Mouse (Mus musculus) right cerebral cortex, adult 2 months (tissue): ENCODE results near the gene Uchl4.
A peak's percentile ranks its signal among the peaks of the same experiment; 100 is the strongest.
"Not testable (repeated sequence)": the region's sequence is repeated elsewhere in the genome, so short reads cannot be mapped to it uniquely, and the experiment has no call there.

Experiments
- DNase-seq, 2 experiments: peaks; one replicate each; pipeline ENCODE4 v3.0.0; 2021 to 2022; ENCODE audit warnings: low spot score in 2 of 2

The Uchl4 gene

GRCm38 (mm10) chr9:64234768-64235435 is at the start of gene Uchl4:
Gene Uchl4, plus strand, starts transcription at chr9:64235201.
- no peak for DNase-seq

DNA sequence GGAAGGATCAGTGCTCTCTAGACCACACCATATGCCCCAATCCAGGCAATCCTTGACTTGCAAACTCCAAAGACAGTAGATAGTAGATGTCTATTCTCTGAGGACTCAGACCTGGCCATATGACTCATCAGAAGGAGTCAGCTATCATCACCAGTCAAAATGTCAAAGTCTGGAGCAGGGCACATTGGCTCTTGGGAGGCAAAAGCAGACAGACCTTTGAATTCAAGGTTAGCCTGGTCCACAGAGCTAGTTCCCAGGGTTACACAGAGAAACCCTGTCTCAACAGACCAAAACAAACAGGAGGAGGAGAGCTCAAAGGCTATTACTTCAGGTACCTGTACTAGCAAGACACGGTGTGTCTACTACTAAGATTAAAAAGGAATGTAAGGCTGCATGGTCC is 41.1 kb upstream of the Uchl4 start:
- no peak for DNase-seq

DNA sequence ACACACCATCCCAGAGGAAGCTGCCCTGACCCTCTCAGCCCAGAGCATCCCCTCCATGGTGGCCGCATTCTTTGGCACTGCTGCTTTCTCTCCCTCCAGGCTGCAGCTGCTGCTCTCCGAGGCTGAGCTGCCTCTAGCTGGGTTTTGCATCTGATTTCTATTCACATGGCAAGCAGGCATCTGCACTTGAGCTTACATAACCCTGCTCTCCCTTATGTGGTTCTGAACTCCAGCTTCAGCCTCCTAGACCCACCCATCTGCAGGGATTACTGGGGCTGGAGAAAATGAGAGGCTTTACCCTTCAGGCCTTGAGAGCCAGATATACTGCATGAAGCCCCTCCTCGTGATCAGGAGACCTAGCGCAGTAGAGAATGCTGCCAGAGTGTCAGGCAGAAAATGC is 39.4 kb upstream of the Uchl4 start:
- DNase-seq = peak; percentile 75 to 83

GRCm38 (mm10) chr9:64197524-64197923 is 37.5 kb upstream of the Uchl4 start:
- DNase-seq = no peak

DNA sequence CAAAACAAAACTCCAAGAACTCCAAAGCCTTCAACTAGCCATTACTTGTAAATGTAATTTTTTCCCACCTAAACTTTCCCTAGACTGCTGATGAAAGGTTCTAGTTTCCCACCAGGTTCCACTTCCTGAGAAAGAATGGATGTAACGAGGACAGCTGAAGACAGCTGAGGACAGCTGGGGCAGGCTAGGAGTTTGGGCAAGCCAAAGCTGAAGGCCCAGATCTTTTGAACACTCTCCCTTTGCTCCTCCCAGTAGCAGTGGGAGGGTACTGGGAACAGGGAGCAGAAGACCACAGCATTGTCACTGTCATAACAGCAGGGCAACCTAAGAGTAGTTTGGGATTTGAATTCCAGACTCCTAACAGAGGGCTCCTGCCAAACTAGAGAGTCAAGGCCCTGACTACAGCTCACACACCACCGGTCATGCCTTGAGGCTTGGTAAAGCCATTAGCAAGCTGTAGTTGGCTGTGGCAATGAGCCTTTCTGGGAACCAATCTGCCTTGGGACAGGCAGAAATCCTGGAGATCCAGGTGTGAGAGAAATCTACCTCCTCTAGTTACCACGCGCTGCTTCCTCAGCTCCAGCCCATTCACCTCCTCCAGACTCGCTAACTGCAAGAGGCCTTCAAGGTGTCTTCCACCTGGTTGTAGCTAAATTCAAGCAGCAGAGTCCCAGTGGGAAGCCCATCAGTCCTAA is 36.8 kb upstream of the Uchl4 start:
- DNase-seq = no peak

DNA sequence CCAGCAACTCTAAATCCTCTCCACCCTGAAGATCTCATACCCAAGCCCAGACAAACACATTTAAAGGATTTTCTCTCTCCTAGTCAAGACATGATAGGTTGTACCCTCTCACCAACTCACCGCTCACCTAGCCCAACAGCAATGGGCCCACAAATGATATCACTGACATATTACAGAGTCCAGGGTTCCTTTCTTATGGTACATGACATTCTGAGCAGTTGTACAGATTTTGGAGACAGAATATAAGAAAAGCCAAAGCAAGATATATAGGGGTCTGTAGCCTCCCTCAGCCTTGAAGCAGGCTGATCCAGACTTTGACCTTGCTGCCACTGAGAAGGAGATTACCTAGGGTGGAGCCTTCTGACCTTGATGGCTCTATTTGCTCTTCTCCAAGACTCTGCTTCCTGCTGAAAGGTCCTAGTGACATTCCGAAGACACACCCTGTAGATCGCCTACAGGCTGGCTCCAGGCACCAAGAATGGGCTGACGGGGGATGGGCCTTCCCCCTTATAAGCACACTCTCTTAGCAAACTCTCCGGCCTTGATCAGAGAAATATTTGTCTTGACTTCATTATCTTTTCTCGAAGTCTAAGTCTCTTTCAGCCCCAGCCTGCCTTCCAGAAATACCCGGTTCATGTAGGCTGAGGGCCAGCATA is 36.1 kb upstream of the Uchl4 start:
- not testable (repeated sequence) for DNase-seq

- DNase-seq = no peak
Observed at GRCm38 (mm10) chr9:64199897-64200296, 35.1 kb upstream of the Uchl4 start.

DNA sequence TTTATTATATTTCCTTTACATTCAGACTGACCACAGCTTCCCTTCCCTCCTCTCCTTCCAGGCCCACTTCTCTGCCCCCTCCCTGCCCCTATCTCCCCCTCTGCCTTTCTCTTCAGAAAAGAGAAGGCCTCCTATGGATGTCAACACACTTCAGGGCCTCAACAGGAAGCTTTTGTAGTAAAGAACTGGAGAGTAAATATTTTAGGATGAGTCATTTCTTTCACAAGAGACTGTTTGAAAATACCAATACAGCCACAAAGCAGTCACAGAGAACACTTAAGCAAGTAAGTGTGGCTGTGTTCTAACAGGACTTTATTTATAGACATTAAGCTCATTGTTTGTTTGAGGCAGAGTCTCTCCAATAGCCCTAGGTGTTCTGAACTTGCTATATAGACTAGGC is 32.7 kb upstream of the Uchl4 start:
- no peak for DNase-seq

- no peak for DNase-seq
Observed at GRCm38 (mm10) chr9:64202866-64203265, 32.1 kb upstream of the Uchl4 start.

DNA sequence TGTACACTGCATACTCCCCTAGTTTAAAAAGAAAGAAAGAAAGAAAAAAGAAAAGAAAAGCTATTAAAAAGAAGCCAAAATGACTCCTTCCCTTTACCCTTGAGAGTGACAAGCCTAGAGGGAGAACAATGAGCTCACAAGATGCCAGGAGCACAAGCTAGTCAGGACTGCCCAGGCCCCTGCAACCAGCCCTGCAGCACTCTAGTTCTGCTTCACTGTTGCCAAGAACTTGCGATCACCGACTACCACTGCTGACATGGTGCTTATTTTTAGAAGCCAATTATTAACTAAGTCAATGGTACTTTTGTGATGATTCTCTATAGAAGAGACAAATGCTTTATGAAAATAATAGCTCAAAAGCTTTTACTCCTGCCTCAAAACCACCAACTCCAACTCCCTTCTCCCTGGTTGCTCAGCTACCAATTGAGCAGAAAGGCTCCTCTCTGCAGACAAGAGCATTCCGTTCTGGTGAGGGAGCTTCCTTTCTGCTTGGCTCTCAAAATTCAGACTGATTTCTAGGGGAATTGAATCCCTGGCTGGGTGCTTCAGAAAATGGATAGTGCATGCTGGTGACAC is 27.4 kb upstream of the Uchl4 start:
- no peak for DNase-seq

DNA sequence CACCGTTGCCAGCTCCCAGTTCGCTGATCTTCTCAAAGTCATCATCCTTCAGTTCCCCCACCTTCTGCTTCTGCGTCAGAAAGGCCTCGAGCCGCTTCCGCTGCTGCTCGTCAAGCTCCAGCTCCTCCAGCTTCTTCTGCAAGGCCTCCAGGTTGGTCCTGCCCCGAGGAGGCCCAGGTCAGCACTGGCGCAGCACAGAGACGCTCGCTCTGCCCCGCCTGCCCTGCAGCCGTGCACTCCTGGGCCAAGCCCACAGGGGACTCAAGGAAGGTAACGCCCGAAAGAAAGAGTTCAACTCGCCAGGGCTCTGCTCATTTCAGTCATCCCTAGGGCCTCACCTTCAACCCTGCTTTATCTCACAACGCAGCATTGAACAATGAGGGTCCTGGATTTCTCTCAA is 20.5 kb upstream of the Uchl4 start:
- DNase-seq = no peak

GRCm38 (mm10) chr9:64216090-64216489 is 18.9 kb upstream of the Uchl4 start:
- no peak for DNase-seq

DNA sequence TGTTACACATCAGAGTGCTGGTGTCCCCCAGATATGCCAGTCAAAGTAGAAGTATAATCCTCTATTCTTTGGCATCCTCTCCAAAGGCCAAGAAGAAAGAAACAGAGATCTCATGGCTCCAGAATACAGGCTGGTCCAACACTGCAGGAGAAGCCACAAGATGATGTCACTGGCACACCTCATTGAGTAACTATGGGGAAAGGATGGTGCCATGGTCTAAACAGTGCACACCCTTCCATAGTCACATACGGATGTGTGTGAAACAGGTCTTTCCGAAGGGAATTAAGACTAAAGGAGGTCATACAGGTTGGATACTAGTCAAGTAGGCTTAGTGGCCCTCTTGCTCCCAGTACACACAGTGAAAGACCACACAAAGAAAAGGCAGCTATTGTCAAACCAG is 18.4 kb upstream of the Uchl4 start:
- no peak for DNase-seq

- DNase-seq = no peak
Observed at GRCm38 (mm10) chr9:64217887-64218286, 17.1 kb upstream of the Uchl4 start.

- no peak for DNase-seq
Observed at GRCm38 (mm10) chr9:64219305-64219704, 15.7 kb upstream of the Uchl4 start.

DNA sequence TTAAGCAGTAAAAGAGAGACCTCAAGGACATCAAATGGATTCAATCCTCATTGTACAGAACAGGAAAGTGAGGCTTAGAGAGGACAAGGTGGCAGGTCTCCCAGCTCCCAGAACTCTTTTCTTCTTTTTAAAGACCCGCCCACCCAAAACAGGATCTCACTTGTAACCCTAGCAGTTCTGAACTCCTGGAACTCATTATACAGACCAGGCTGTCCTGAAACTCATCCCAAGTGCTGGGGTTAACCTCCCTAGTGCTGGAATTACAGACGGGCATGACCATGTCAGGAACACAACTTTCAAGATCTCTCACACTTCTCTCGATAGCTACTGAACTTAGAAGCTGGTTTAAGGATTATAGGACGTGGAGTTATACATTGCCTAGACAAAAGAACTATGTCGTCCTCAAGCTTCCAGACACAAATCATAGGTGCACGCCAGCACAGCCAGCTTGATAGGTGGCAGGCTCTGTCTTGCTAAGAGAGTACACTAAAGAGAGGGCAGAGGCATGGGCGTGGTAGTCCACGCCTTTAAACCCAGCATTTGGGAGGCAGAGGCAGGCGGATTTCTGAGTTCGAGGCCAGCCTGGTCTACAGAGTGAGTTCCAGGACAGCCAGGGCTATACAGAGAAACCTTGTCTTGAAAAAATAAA is 15.1 kb upstream of the Uchl4 start:
- DNase-seq = no peak

DNA sequence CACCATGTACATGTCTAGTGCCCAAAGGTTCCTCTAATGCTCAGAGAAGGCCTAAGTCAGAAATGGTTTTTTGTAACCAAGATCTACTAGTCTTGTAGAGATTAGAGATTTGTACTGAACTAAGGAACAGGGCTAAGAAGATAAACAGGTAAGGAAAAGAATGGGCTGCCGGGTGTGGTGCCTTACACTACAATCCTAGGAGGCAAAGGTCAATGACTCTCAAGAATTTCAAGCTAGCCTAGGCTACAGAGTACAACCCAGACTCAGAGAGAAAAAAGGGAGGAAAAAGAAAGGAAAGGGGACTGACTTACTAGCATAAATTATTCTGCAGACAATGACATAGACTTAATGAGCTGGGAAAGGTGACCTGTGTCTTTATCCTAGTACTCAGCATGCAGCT is 14.4 kb upstream of the Uchl4 start:
- no peak for DNase-seq

- peak; percentile 64 for DNase-seq
Observed at GRCm38 (mm10) chr9:64221480-64221879, 13.5 kb upstream of the Uchl4 start.

DNA sequence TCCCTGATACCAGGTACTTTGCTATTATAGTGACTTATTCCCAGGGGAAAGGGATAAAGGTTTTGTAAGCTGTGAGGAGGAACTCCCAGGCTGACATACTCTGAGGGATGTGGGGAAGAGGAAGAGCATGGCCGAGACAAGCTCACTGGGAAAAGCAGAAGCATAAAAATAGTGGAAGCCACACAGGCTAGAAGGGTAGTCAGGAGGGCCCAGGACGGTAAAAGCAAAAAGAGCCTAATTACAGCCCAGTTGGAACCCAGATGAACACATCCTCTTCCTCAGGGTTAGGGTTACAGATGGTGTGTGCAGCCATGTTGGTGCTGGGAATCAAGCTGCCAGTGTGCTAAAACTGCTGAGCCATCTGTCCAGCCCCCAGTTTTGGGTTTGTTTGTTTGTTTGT is 12.9 kb upstream of the Uchl4 start:
- DNase-seq = no peak

GRCm38 (mm10) chr9:64225805-64226204 is 9.2 kb upstream of the Uchl4 start:
- DNase-seq = no peak

DNA sequence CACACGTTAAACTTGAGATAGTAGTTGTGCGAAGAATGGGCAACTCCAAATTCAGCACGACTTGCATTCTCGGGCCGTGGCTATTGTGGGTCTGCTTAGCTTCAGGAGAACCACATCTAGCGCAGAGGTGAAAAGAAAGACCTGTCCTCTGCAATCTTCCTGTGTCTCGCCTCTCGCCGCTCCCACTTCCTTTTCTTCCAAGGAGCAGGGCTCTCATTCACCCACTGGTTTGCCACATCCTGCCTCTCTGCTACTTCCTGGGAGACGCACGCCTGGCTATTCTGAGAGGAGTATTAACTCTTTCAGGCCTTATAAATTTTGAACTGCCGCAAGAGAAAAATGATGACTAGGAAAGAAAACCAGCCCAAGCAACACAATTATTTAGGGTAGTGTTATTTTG is 7.3 kb upstream of the Uchl4 start:
- DNase-seq = no peak

- peak; percentile 36 to 46 for DNase-seq
Observed at GRCm38 (mm10) chr9:64228972-64229371, 6.0 kb upstream of the Uchl4 start.
